Mouse (Mus musculus): ENCODE data around the gene Smad9. TPM values are rescaled to one million over a fixed set of nuclear protein-coding genes. Genes with fewer than 3 reads are reported as not detected.

Gene Smad9
- polyA plus RNA-seq, 1 experiment from 2014 or later: 1.2 TPM

GRCm38 (mm10) chr3:54727588-54727987, 27.8 kb upstream of the Smad9 start:
- no peaks in the 10 kb centered on the region for H3K9me3 ChIP-seq (replicated peaks; ENCODE audit: control insufficient read depth, low read length)
- H3K4me1 ChIP-seq (ENCODE audit: control insufficient read depth, insufficient read depth, low read length): no peaks in the 10 kb centered on the region
- DNase-seq (ENCODE audit: low spot score): no peak
- 94% methylated on average over 2 of the region's 2 CpGs for WGBS
- H3K36me3 ChIP-seq (replicated peaks; ENCODE audit: control insufficient read depth, insufficient read depth, low read depth, low read length): peaks cover 9% of the 10 kb centered on the region; the same call in 1 of the 2 replicates
- no peak for ATAC-seq (replicated peaks; ENCODE audit: insufficient number of reproducible peaks, low FRiP score, low TSS enrichment, low read depth)
- H3K27me3 ChIP-seq (ENCODE audit: control insufficient read depth, insufficient read depth, low read length): no peaks in the 10 kb centered on the region
- no peak overlapping the region for H3K9ac ChIP-seq (replicated peaks; ENCODE audit: low read length)
- H3K4me3 ChIP-seq (ENCODE audit: low read depth, low read length): no peak overlapping the region
- H3K4me2 ChIP-seq (ENCODE audit: low read depth, low read length): no peak overlapping the region
- H3K27ac ChIP-seq (replicated peaks; ENCODE audit: low read depth, low read length): no peak overlapping the region

- Histone ChIP-seq H3K36me3 (replicated peaks; ENCODE audit: control insufficient read depth, insufficient read depth, low read depth, low read length) (peaks cover 9% of the 10 kb centered on the region; the same call in 1 of the 2 replicates), H3K4me2 (ENCODE audit: low read depth, low read length) (no peak overlapping the region), H3K27me3 (ENCODE audit: control insufficient read depth, insufficient read depth, low read length) (no peaks in the 10 kb centered on the region), H3K4me1 (ENCODE audit: control insufficient read depth, insufficient read depth, low read length) (no peaks in the 10 kb centered on the region), H3K9ac (replicated peaks; ENCODE audit: low read length) (no peak overlapping the region), H3K9me3 (replicated peaks; ENCODE audit: control insufficient read depth, low read length) (no peaks in the 10 kb centered on the region), H3K4me3 (ENCODE audit: low read depth, low read length) (no peak overlapping the region), H3K27ac (replicated peaks; ENCODE audit: low read depth, low read length) (no peak overlapping the region)
- no peak for ATAC-seq (replicated peaks; ENCODE audit: insufficient number of reproducible peaks, low FRiP score, low TSS enrichment, low read depth)
- 87% methylated on average over 6 of the region's 6 CpGs for WGBS
- no peak for DNase-seq (ENCODE audit: low spot score)
Observed at GRCm38 (mm10) chr3:54728100-54728499, 27.3 kb upstream of the Smad9 start.

GRCm38 (mm10) chr3:54731626-54732150, 23.7 kb upstream of the Smad9 start:
- Histone ChIP-seq H3K4me2 (ENCODE audit: low read depth, low read length) (no peak overlapping the region), H3K36me3 (replicated peaks; ENCODE audit: control insufficient read depth, insufficient read depth, low read depth, low read length) (peaks cover 9% of the 10 kb centered on the region; the same call in 1 of the 2 replicates)
- WGBS: 81% methylated on average over 8 of the region's 8 CpGs

GRCm38 (mm10) chr3:54732371-54732770, 23.0 kb upstream of the Smad9 start:
- H3K27ac ChIP-seq (replicated peaks; ENCODE audit: low read depth, low read length): no peak overlapping the region
- H3K9me3 ChIP-seq (replicated peaks; ENCODE audit: control insufficient read depth, low read length): no peaks in the 10 kb centered on the region
- 90% methylated on average over 4 of the region's 4 CpGs for WGBS
- no peak overlapping the region for H3K9ac ChIP-seq (replicated peaks; ENCODE audit: low read length)
- H3K4me1 ChIP-seq (ENCODE audit: control insufficient read depth, insufficient read depth, low read length): no peaks in the 10 kb centered on the region; the same call in 1 of the 2 replicates
- no peaks in the 10 kb centered on the region for H3K27me3 ChIP-seq (ENCODE audit: control insufficient read depth, insufficient read depth, low read length)
- H3K4me3 ChIP-seq (ENCODE audit: low read depth, low read length): no peak overlapping the region
- no peak overlapping the region for H3K4me2 ChIP-seq (ENCODE audit: low read depth, low read length)
- peaks cover 9% of the 10 kb centered on the region; the same call in 1 of the 2 replicates for H3K36me3 ChIP-seq (replicated peaks; ENCODE audit: control insufficient read depth, insufficient read depth, low read depth, low read length)
- ATAC-seq (replicated peaks; ENCODE audit: insufficient number of reproducible peaks, low FRiP score, low TSS enrichment, low read depth) (no peak), DNase-seq (ENCODE audit: low spot score) (no peak)

More at GRCm38 (mm10) chr3:54731626-54732150, 23.7 kb upstream of the Smad9 start:
- no peaks in the 10 kb centered on the region for H3K27me3 ChIP-seq (ENCODE audit: control insufficient read depth, insufficient read depth, low read length)
- H3K9ac ChIP-seq (replicated peaks; ENCODE audit: low read length): no peak overlapping the region
- no peak for DNase-seq (ENCODE audit: low spot score)
- H3K9me3 ChIP-seq (replicated peaks; ENCODE audit: control insufficient read depth, low read length): no peaks in the 10 kb centered on the region
- H3K4me3 ChIP-seq (ENCODE audit: low read depth, low read length): no peak overlapping the region
- no peaks in the 10 kb centered on the region; the same call in 1 of the 2 replicates for H3K4me1 ChIP-seq (ENCODE audit: control insufficient read depth, insufficient read depth, low read length)
- no peak for ATAC-seq (replicated peaks; ENCODE audit: insufficient number of reproducible peaks, low FRiP score, low TSS enrichment, low read depth)
- no peak overlapping the region for H3K27ac ChIP-seq (replicated peaks; ENCODE audit: low read depth, low read length)

- Histone ChIP-seq H3K4me1 (ENCODE audit: control insufficient read depth, insufficient read depth, low read length) (no peaks in the 10 kb centered on the region; the same call in 1 of the 2 replicates), H3K27me3 (ENCODE audit: control insufficient read depth, insufficient read depth, low read length) (no peaks in the 10 kb centered on the region), H3K36me3 (replicated peaks; ENCODE audit: control insufficient read depth, insufficient read depth, low read depth, low read length) (peaks cover 3% of the 10 kb centered on the region; the same call in 1 of the 2 replicates), H3K4me2 (ENCODE audit: low read depth, low read length) (peak overlapping the region; percentile 84), H3K27ac (replicated peaks; ENCODE audit: low read depth, low read length) (peak overlapping the region; percentile 87), H3K4me3 (ENCODE audit: low read depth, low read length) (peak overlapping the region; percentile 90), H3K9me3 (replicated peaks; ENCODE audit: control insufficient read depth, low read length) (no peaks in the 10 kb centered on the region), H3K9ac (replicated peaks; ENCODE audit: low read length) (peak overlapping the region; percentile 94)
- DNase-seq (ENCODE audit: low spot score) (peak; percentile 91), ATAC-seq (replicated peaks; ENCODE audit: insufficient number of reproducible peaks, low FRiP score, low TSS enrichment, low read depth) (peak; percentile 95)
- WGBS: under 1% methylated on average over 69 of the region's 84 CpGs
Observed at GRCm38 (mm10) chr3:54734411-54735246, 20.8 kb upstream of the Smad9 start.

GRCm38 (mm10) chr3:54735247-54736046, 19.9 kb upstream of the Smad9 start, which contains the start of the genes Exosc8 and Alg5:
TSS of gene Exosc8 (minus strand) at chr3:54735393.
TSS of gene Alg5 (plus strand) at chr3:54735539.
- DNase-seq (ENCODE audit: low spot score) (peak; percentile 81), ATAC-seq (replicated peaks; ENCODE audit: insufficient number of reproducible peaks, low FRiP score, low TSS enrichment, low read depth) (peak; percentile 91)
- WGBS: 0% methylated on average over 60 of the region's 65 CpGs
- H3K4me1 ChIP-seq (ENCODE audit: control insufficient read depth, insufficient read depth, low read length): no peaks in the 10 kb centered on the region; the same call in 1 of the 2 replicates
- peak within 1 kb of the TSS; percentile 84 for H3K4me2 ChIP-seq (ENCODE audit: low read depth, low read length)
- peak within 1 kb of the TSS; percentile 87 for H3K27ac ChIP-seq (replicated peaks; ENCODE audit: low read depth, low read length)
- peak within 1 kb of the TSS; percentile 94 for H3K9ac ChIP-seq (replicated peaks; ENCODE audit: low read length)
- no peaks in the 10 kb centered on the region for H3K9me3 ChIP-seq (replicated peaks; ENCODE audit: control insufficient read depth, low read length)
- no peaks in the 10 kb centered on the region for H3K36me3 ChIP-seq (replicated peaks; ENCODE audit: control insufficient read depth, insufficient read depth, low read depth, low read length)
- H3K4me3 ChIP-seq (ENCODE audit: low read depth, low read length): peak within 1 kb of the TSS; percentile 90
- no peaks in the 10 kb centered on the region for H3K27me3 ChIP-seq (ENCODE audit: control insufficient read depth, insufficient read depth, low read length)

- Histone ChIP-seq H3K4me1 (ENCODE audit: control insufficient read depth, insufficient read depth, low read length) (no peaks in the 10 kb centered on the region; the same call in 1 of the 2 replicates), H3K27ac (replicated peaks; ENCODE audit: low read depth, low read length) (peak overlapping the region; percentile 87; the same call in 1 of the 2 replicates), H3K9me3 (replicated peaks; ENCODE audit: control insufficient read depth, low read length) (no peaks in the 10 kb centered on the region), H3K36me3 (replicated peaks; ENCODE audit: control insufficient read depth, insufficient read depth, low read depth, low read length) (peaks cover under 1% of the 10 kb centered on the region; the same call in 1 of the 2 replicates), H3K4me2 (ENCODE audit: low read depth, low read length) (peak overlapping the region; percentile 84), H3K27me3 (ENCODE audit: control insufficient read depth, insufficient read depth, low read length) (no peaks in the 10 kb centered on the region), H3K4me3 (ENCODE audit: low read depth, low read length) (peak overlapping the region; percentile 90), H3K9ac (replicated peaks; ENCODE audit: low read length) (peak overlapping the region; percentile 94)
- DNase-seq (ENCODE audit: low spot score): peak; percentile 24
- no peak for ATAC-seq (replicated peaks; ENCODE audit: insufficient number of reproducible peaks, low FRiP score, low TSS enrichment, low read depth)
- WGBS: 55% methylated on average over 18 of the region's 18 CpGs
Observed at GRCm38 (mm10) chr3:54736101-54736927, 19.1 kb upstream of the Smad9 start.

Measured in embryonic facial prominence, embryonic 11.5 days (tissue).